Mouse (Mus musculus): ENCODE data around the gene Nkd1. TPM values are rescaled to one million over a fixed set of nuclear protein-coding genes. Genes with fewer than 3 reads are reported as not detected.

Gene Nkd1
- total RNA-seq, 2 experiments from 2014 or later = 35.3 to 40.0 TPM

Other genes starting within 250 kb of the Nkd1 start
- gene Adcy7, start 249.0 kb upstream of the Nkd1 start, total RNA-seq (2021) = 10 to 100 TPM in 1 of 2 experiments, 1 to 10 TPM in 1; 8.1 to 10.1 TPM
- 10 to 100 TPM; 80.2 to 82.4 TPM for gene Brd7, start 159.2 kb upstream of the Nkd1 start, total RNA-seq (2021)
- 1 to 10 TPM; 2.5 to 2.7 TPM for gene Snx20, start 114.8 kb downstream of the Nkd1 start, total RNA-seq (2021)
- gene Nod2, start 126.0 kb downstream of the Nkd1 start, total RNA-seq (2021) = 1 to 10 TPM in 1 of 2 experiments, under 1 TPM in 1; 0.94 to 1.1 TPM
- gene Cyld, start 175.7 kb downstream of the Nkd1 start, total RNA-seq (2021) = 10 to 100 TPM; 26.7 to 31.7 TPM